Mouse (Mus musculus) spleen, adult 18-20 months (tissue): ENCODE data around the gene Helb.
"Not testable (repeated sequence)": the region's sequence is repeated elsewhere in the genome, so short reads cannot be mapped to it uniquely, and the experiment has no call there.

Experiments used
- DNase-seq, 2 experiments: peaks; one replicate each; pipeline ENCODE4 v3.0.0; 2022; ENCODE audit warnings: mixed read lengths in 2 of 2

The Helb gene

DNA sequence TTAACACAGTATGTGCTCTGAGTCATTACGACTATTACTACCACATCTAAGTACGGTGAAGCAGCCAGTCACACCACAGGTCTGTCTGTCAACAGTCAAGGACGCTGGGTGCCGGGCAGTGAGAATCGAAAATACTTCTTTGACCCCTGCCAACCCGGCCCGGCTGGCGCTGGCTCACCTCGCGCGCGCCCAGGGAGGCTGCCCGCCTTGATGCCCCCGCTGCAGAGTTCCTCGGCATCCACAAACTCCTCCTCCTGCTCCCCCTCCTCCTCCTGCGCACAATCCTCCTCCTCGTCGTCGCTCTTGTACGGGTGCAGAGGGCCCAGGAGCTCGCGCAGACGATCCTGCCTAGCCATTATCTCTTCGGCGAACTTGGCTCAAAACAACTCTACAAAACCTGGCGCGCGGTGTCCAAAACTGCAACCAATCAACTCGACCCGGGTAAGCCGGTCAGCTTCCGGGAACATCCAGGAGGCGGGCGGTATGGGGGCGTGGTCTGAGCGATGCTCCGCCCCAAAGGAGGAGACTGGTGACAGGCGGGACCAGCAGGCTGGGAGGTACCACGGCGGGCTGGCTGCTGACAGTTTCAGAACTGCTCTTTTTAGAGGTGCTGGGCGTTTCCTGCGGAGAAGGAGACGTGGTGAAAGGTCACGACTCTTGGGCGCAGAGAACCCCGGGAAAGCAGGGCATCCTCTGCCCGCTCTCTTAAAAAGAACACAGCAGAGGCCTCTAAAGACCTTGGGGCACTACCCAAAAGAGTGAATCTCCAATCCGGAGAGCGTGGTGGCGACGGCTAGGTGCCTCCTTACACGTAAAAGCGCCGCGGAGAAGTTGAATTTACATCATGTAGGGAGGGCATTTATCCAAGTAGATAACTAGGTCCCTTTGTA lies at the start of gene Helb:
TSS of gene Helb (minus strand) at position 481 of the 890 bp plus-strand sequence.
- DNase-seq = peak; percentile 98 to 100

DNA sequence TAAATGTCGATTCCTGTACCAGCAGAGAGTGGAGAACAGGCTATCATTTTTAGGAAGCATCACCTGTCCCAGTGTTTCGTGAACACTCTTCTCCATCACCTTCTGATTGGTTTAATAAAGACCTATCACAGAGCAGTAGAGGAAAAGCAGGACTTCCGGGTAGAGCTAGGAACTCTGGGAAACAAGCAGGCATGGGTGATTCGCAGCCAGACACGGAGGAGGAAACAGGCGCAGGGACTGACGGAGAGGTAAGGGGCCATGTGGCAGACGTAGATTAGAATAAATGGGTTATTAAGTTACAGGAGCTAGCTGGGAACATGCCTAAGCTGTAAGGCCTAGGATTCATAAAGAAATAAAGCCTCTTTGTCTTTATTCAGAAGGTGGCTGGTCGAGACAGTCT lies 47.7 kb upstream of the Helb start:
- DNase-seq = no peak

DNA sequence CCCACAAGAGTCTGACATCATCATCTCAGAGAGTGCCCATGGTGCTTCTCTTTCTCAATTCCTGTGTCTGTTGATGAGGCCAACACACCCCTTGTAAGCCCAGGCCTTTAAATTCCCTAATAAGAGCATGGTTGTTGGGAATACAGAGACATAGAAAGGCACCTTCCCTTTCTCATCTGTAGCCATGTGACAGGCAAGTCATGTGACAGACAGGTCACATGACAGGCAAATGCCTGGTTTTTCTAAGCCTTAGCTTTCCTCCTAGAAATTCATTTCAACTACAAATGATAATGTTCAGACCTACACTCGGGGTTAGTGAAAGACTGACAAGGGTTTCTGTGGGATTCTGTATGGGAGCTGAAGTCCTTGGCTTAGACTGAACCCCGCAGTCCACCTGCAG lies 41.1 kb upstream of the Helb start:
- no peak for DNase-seq

DNA sequence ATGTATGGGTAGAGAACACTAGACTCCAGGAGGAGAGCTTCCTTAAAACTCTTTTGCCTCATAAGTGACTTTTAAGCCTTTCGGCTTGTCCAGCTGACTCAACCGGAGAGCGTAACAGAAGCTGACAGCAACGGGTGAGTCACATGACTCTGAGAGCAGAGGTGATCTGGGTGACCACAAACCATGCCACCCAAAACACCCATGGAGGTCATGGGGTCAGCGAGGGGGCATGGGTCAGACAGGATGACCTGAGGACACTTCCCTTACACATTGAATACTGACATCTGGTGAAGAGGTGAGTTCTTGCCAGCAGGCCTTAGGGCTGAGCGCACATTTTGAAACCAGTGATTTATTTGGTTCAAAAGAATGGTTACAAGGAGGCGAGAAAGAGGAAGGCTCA lies 38.9 kb upstream of the Helb start:
- no peak for DNase-seq

DNA sequence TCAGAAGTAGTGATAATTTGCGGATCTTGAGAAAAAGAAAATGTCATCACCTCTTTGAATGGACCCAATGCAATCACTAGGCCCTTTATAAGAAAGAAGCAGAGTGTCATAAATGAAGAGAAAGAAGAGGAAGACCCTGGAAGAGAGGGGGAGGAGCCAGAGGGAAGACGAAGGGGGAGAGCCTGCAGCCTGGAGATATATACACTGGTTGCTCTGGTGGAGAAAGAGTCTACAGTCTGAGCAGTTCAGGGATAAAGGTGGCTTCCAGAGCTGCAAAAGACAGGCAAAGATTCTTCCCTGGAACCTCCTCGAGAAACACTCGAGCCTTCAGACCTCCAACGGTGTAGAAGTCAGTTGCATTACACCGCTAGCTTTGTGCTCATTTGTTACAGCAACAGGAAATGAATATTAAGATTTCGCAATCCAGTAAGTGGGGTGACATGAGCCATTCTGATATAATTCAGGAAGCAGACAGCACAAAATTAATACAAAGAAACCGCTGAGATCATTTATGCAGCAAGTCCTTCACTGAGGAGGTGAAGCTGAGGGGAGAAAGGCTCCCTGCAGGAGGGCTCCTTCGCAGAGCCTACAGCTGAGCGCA lies 28.2 kb upstream of the Helb start:
- no peak for DNase-seq

DNA sequence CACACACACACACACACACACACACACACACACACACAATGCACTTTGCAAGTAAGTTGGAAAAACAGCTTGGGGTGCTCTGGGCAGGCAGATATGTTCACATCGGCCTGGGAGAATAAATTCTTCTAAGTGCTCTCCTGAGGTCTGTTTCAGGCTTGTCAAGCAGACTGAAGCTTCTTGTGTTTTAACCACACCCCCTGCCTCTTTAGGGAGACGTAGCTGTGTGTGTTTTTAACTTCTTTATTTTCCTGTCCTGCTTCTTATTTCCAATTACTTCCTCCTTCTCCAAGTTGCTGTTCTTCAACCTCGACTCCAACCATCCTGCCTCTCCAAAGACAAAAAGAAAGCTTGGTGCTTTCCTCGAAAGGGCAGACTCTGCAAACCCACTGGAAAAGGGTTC lies 27.4 kb upstream of the Helb start:
- no peak for DNase-seq

DNA sequence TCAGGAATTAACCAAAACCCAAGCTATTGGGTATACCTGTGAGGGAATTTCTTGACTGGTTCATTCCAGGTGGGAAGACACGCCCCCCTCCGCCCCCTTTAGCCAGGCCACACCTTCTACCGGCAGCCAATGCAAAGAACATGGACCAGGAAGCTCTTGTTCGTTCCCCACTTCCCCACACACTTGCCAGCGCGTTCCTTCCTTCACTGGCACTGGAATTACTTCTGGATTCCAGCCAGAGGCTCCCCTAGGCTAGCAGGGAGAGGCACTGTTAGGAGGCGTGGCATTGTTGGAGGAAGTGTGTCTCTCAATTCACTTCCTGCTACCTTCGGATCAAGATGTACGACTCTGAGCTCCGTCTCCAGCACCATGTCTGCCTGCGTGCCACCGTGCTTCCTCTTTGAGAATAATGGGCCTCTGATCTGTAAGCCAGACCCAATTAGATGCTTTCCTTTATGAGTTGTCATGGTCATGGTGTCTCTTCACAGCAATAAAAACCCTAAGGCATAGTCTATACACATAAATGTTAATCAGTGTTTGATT lies 23.3 kb upstream of the Helb start:
- no peak for DNase-seq

DNA sequence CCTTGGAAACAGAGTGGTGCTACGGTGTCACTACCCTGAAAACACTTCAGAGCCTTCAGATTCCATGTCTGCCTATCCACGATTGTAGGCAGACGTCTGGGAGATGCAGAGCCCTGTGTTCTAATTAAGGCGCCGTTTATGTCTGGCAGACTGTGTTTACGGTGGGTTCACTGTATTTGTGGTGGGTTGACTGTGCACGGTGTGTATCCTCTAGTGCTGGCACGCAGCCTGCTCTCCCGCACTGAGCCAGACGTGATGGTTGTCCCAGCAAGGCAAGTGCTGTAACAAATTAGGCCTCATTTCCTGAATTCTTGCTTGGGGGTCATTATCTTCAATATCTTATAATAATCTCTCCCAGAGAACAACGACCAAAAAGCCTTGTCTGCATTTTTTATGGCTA lies 20.9 kb upstream of the Helb start:
- no peak for DNase-seq

DNA sequence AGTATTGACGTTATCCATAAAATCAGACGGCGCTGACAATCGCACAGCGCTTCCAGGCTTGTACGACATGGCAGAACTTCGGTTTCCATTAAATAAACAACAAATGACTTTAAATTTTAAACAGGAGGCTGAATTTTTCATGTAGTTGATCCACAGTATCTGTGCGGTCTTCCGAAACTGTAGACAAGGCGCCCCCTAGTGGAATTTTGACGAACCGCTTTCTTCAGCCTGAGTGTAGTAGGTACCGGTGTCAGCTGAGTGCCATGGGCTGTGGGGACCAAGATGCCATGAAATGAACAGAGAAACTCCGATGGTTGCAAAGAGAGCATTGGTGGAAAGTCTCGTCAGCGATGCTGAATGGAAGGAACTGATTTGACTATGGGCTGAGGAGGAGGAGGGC lies 17.8 kb upstream of the Helb start:
- DNase-seq = peak in 1 of 2 experiments; percentile 30

DNA sequence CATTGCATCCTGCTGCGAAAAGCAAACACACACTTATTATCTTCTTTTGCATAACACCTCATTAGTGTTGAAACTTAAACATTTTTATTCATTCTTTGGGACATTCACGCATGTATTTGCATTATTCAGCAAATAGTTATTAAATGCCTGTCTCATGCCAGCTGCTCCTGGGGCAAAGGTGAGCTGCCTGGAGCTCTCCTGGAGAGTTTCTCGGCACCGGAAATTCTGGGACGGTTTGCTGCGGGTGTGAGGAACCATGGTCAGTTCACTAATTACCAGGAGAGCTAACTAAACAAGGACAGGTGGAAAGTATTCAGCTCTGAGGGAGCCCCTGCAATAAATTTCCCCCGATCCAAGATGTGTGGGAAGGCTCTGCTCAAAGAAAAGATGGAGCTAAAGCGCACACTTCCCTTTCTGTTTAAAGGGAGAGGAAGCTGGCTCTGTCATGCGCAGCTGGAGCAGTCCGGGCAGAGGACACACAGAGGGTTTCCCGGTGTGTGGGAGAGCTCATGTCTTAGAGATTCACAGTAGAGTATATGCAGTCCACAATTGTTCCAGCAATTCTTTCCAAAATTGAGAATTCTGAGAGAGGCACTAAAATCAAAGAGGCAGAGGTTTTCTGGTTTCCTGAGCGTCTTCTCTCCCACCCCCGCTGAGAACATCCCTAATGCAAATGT lies 16.0 kb upstream of the Helb start:
- DNase-seq = no peak

DNA sequence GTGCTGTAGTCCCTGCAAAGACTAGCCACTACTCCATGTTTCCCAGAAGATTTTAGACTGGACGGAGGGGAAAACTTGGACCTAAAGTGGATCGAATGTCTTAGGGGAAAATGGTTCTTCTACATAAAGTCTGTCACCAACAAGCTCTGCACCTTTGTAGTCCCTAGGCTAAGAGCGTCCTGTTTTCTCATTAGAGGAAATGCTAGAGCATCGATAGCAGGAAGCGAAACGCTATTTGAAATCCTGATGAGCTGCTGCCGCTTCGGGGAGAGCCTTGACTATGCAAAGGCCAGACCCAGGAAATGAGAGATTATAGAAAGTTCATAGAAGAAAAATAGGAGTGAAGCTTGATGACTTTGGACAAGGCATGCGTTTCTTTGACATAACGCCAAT lies 12.7 kb upstream of the Helb start:
- DNase-seq = no peak

DNA sequence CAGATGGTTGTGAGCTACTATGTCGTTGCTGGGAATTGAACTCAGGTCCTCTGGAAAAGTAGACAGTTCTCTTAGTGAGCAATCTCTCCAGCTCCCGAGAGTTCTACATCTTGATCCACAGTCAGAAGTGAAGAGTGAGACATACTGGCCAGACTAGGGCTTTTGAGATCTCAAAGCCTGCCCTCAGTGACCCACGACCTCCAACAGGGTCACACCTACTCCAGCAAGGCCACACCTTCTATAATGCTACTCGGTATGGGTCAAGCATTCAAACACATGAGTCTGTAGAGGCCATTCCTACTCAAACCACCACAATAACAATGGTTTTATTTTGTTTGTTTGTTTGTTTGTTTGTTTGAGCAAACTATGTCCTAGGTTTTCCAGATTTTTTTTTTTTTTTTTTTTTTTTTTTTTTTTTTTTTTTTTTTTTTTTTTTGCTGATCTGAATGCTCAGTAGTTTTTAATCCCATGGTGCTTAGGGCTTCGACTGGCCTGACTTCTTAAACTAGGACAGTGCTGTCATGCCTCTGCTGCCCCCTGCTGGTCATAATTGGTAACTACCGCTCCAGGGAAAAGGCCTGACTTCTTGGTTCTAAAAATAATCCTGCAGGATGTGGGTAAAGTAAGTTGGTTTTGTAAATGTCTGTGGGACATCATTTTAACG lies 12.1 kb upstream of the Helb start:
- DNase-seq = peak; percentile 58 to 79

DNA sequence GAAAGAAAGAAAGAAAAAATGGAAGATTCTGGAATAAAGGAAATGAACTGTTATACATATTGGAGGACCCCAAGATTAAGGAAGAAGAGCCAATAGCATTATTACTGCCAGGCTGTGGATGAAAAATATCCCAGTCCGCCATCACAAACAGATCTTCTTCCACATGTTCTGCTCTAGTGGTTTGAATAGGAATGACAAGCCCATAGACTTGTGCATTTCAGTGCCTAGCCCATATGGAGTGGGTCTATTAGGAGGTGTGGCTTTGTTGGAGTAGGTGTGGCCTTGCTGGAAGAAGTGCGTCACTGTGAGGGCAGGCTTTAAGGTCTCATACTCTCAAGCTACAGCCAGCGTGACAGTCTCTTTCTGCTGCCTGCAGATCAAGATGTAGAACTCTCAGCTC lies 10.9 kb upstream of the Helb start:
- no peak for DNase-seq

DNA sequence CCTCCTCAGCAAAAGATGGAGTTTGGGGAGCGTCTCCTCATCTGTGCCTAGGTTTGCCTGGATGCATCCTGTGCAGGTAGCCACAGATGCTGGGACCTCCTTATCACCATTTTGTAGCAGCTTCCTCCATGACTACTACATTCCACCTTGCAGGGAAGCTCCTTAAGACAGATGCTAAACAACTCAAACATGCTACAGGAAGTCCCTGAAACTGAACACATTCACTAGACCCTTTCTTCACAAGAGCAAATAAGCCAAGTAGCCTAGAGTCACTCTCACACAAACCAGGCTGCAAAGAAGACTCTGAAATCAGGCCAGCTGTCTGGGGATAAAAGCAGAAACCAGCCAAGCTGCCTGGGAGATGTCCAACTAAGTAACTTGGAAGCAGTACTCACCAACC lies 2.5 kb upstream of the Helb start:
- no peak for DNase-seq

DNA sequence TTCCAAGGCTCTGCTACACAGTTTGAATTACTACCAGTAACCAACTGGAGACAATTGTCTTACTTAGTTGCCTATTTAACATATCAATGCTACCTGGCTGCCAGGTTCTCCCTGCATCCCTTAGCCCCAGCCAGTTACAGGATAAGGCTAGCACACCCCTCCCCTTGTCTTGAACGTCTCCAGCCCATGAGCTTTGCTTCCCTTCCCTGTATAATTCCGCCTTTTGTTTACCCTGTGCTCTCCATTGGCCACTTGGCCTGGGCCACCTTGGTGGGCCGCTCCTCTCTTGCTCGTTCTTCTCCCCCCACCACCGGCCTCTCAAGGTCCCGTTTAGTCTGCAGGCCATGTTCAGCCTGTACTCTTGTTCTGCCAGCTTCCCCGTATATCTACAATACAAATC lies 1.7 kb upstream of the Helb start:
- no peak for DNase-seq

DNA sequence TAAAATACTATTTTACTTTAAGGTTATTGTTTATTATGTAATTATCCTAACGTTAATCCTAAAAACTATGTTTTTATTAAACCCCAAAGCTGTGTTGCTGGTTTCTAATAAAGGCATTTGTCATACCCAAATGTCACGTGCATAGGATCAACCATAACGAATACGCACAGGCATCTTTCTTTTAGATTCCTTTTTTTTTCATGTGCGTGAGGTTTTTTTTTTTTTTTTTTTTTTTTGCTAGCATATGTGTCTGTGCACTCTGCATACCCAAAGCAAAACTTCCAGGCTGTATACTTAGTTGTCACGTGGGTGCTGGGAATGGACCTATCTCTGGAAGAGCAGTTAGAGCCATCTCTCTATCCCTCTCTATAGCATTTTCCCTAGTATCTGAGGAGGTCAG lies 1.2 kb upstream of the Helb start:
- DNase-seq = no peak

DNA sequence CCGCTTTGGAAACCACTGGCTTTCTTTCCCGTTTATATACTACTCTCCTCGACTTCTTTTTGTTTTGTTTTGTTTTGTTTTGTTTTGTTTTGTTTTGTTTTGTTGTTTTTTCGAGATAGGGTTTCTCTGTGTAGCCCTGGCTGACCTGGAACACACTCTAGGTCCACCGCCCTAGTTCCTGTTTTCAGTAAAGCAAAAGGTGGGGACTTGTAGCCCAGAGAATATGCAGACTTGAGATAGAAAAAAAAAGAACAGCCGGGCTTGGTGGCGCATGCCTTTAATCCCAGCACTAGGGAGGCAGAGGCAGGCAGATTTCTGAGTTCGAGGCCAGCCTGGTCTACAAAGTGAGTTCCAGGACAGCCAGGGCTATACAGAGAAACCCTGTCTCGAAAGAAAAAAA lies 695 bp upstream of the Helb start:
- not testable (repeated sequence) for DNase-seq

DNA sequence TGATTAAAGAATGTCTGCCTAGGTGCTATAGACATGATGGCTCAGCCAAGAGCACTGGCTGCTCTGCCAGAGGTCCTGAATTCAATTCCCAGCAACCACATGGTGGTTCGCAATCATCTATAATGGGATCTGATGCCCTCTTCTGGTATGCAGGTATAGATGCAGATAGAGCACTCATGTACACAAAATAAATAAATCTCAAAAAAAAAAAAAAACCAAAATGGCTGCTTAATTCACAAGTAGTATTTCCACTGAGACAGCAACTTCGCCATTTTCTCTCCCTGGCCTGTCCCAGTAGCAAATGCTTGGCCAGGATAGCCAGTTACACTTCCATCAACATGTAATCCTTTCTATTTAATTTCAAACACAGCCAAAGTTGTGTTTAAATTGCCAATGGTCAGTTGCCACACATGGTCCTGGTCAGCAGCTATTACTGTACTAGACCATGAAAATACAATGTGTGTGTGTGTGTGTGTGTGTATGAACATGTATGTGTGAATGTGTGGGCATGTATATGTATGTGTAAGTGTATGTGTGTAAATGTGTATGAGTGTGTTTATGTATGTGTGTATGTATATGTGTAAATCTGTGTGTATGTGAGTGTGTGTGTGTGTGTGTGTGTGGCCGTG lies 982 bp downstream of the Helb start:
- DNase-seq = no peak

DNA sequence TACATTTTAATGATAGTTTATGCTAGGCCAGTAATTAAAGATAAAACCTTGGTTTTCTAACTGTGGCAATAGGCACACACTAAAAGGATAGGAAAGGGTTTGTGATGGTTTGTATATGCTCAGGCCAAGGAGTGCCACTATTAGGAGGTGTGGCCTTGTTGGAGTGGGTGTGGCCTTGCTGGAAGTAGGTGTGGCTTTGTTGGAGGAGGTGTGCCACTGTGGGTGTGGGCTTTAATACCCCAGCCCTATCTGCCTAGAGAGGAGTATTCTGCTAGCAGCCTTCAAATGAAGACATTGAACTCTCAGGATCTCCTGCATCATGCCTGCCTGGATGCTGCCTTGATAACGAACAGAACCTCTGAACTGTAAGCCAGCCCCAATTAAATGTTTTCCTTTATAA lies 12.0 kb downstream of the Helb start:
- DNase-seq = no peak

DNA sequence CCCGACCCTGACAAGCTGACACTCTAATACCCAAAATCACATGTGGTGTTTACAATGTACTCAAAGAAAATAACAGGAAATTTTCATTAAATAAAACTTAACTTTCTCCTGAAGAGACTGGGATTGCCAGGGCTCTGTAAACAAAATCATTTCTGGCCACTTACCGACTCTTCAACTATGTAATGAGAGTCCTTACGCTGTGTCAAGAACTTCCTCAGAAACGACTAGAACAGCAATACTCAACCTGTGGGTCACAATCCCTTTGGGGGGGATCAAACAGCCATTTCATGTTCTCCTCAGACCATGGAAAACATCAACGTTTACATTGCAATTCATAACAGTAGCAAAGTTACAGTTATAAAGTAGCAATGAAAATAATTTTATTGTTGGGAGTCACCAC lies 15.2 kb downstream of the Helb start:
- DNase-seq = no peak

DNA sequence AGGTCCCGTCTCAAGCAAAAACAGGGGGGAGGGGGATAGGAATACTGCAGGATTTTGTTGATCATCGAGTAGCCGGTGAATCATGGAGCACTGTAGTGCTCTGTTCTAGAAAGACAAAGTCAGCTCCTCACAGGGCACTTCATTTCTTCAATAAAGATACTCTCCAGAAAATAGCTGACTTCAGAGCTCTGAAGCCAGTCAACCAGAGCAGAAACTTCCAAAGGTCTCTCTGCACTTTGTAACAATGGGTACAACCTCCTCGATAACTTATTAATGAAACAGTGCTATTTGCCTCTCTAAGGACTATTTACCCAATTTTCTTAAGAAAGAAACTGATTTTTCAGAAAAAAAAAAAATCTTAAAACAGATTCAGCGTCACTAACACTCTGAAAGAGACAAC lies 17.1 kb downstream of the Helb start:
- no peak for DNase-seq

DNA sequence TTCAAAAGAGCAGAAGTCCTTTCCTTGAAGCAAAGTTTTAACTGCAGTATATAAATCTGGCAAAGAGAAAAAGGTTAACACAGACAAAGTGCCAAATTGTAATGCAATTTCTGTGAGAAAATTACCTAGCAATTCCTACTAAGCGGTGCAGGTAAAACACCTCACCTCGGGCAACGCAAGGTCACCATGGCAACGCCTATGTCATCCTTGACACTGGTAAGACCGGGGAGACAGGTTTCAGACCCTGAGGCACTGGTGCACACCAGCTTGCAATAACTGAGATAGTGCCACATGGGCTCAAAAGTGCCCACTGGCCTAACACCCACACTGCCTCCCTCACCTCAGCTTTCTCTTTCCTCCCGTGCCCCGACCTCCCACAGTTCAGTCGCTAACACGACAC lies 17.7 kb downstream of the Helb start:
- no peak for DNase-seq

DNA sequence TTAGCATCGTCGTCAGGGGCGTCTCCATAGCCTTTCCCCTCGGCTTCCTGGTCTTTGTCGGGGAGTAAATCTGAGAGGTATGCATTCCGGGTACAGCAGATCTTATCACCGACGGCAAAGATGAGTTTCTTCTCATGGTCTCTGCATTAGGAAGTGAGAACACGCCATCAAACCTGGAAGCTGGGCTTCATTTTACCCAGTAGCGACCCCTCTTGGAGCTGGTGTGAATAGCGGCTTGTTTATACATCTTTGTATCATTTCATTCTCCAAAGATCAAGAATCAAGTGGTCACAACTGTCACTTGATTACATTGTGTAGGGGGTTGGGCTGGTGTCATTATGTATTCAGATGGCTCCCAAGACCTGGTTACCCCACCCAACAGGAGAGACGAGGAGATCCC lies 20.2 kb downstream of the Helb start:
- no peak for DNase-seq
